ENCODE assay signal across 9 mouse cellular contexts in genomic region chr3:102135389-102136113, GRCm38 (mm10). TPM values are rescaled to one million over a fixed set of nuclear protein-coding genes. Genes with fewer than 3 reads are reported as not detected.
A peak's percentile ranks its signal among the peaks of the same experiment; 100 is the strongest.
DNase-seq lines count a peak whose midpoint lies in the region; ATAC-seq and TF ChIP-seq lines count a peak whose summit lies in the region.
"Had no signal": no experiment of that assay in that cellular context is flagged by ENCODE, and none has a peak within 500 bp of the region (broad histone marks: within the 10 kb centered on the region; RNA-seq: fewer than 3 reads in every experiment).

No protein-coding gene starts in this region.

- no peak for DNase-seq in heart, embryonic 10.5 days (ENCODE audit: low spot score)
- no peak for DNase-seq in heart, adult 2 months
- DNase-seq in lung, embryonic 14.5 days = peak; percentile 74
- no peak for DNase-seq in thymus, postnatal 25 days
- DNase-seq in frontal cortex, postnatal 10 days (ENCODE audit: low spot score in 2 of 2) = no peak
- DNase-seq in gastrocnemius, postnatal 36 days = no peak
- DNase-seq: liver, embryonic 13.5 days had no signal

- no peaks in the 10 kb centered on the region for H3K79me2 ChIP-seq in heart, adult 2 months (replicated peaks; ENCODE audit: control insufficient read depth, insufficient read depth, low read length)
- no peaks in the 10 kb centered on the region for H3K79me2 ChIP-seq in C2C12 (ENCODE audit: control insufficient read depth, insufficient read depth)

- no peak overlapping the region for H3K4me3 ChIP-seq in heart, embryonic 10.5 days
- no peak overlapping the region for H3K4me3 ChIP-seq in heart, adult 2 months
- no peak overlapping the region for H3K4me3 ChIP-seq in C2C12 (ENCODE audit: insufficient read depth, poor library complexity, severe bottlenecking)
- no peak overlapping the region for H3K4me3 ChIP-seq in heart, embryonic 16.5 days (ENCODE audit: low read length)
- no peak overlapping the region for H3K4me3 ChIP-seq in lung, embryonic 14.5 days (ENCODE audit: low read depth, low read length)
- H3K4me3 ChIP-seq: liver, embryonic 13.5 days had no signal

- peak overlapping the region; percentile 48; the same call in 1 of the 2 replicates for H3K27ac ChIP-seq in heart, embryonic 10.5 days
- H3K27ac ChIP-seq in heart, adult 2 months = no peak overlapping the region
- H3K27ac ChIP-seq in heart, embryonic 16.5 days (ENCODE audit: low read length) = no peak overlapping the region; the same call in 1 of the 2 replicates
- peak overlapping the region; percentile 94 for H3K27ac ChIP-seq in lung, embryonic 14.5 days (ENCODE audit: low read depth)
- H3K27ac ChIP-seq: liver, embryonic 13.5 days had no signal

- H3K4me1 ChIP-seq in heart, embryonic 10.5 days = peaks cover 27% of the 10 kb centered on the region
- no peaks in the 10 kb centered on the region; the same call in 1 of the 2 replicates for H3K4me1 ChIP-seq in heart, adult 2 months (ENCODE audit: control insufficient read depth, insufficient read depth, low read length)
- H3K4me1 ChIP-seq in heart, embryonic 16.5 days (ENCODE audit: control insufficient read depth, insufficient read depth, low read length) = peaks cover 3% of the 10 kb centered on the region; the same call in 1 of the 2 replicates
- peaks cover 15% of the 10 kb centered on the region; the same call in 1 of the 2 replicates for H3K4me1 ChIP-seq in lung, embryonic 14.5 days (ENCODE audit: insufficient read depth)

- H3K9ac ChIP-seq in heart, adult 2 months (ENCODE audit: low read depth, low read length) = no peak overlapping the region
- no peak overlapping the region for H3K9ac ChIP-seq in heart, embryonic 16.5 days (ENCODE audit: low read length)
- H3K9ac ChIP-seq in lung, embryonic 14.5 days = no peak overlapping the region
- H3K9ac ChIP-seq: liver, embryonic 13.5 days had no signal

- H3K27me3 ChIP-seq in heart, embryonic 10.5 days (ENCODE audit: insufficient read depth, poor library complexity, severe bottlenecking) = peaks cover 6% of the 10 kb centered on the region; the same call in 1 of the 2 replicates
- no peaks in the 10 kb centered on the region for H3K27me3 ChIP-seq in heart, adult 2 months (ENCODE audit: control insufficient read depth, insufficient read depth, low read length)
- no peaks in the 10 kb centered on the region for H3K27me3 ChIP-seq in C2C12 (ENCODE audit: control insufficient read depth, insufficient read depth, insufficient read length)
- no peaks in the 10 kb centered on the region for H3K27me3 ChIP-seq in heart, embryonic 16.5 days (ENCODE audit: control insufficient read depth, insufficient read depth, low read length)
- no peaks in the 10 kb centered on the region for H3K27me3 ChIP-seq in lung, embryonic 14.5 days (ENCODE audit: insufficient read depth, low read length)

- no peak for TF ChIP-seq POLR2A in heart, adult 2 months (IDR thresholded peaks at IDR 0.05; ENCODE audit: insufficient read depth, low read depth, low read length)

- intact Hi-C loops in heart, adult 2 months (cut with DNase I) = no loop called here
- intact Hi-C loops in gastrocnemius, postnatal 36 days (cut with DNase I) = no loop called here

- no peak overlapping the region for H3ac ChIP-seq in C2C12 (ENCODE audit: control insufficient read depth, insufficient read length, low read depth)

- 22% methylated on average over 10 of the region's 10 CpGs for WGBS in heart, embryonic 10.5 days
- WGBS in heart, adult 2 months = 25% methylated on average over 10 of the region's 10 CpGs
- 27% methylated on average over 10 of the region's 10 CpGs for WGBS in heart, embryonic 16.5 days
- WGBS in lung, embryonic 14.5 days = 18% methylated on average over 10 of the region's 10 CpGs

- no peaks in the 10 kb centered on the region for H3K79me3 ChIP-seq in C2C12 (ENCODE audit: low read depth)

- no peak overlapping the region for H3K4me2 ChIP-seq in heart, embryonic 16.5 days (ENCODE audit: low read depth, low read length)
- H3K4me2 ChIP-seq in lung, embryonic 14.5 days = peak overlapping the region; percentile 15; the same call in 1 of the 2 replicates
- H3K4me2 ChIP-seq: liver, embryonic 13.5 days had no signal

- H3K36me3 ChIP-seq in heart, embryonic 10.5 days = no peaks in the 10 kb centered on the region
- no peaks in the 10 kb centered on the region for H3K36me3 ChIP-seq in heart, adult 2 months (ENCODE audit: control insufficient read depth, insufficient read depth, low read length)
- no peaks in the 10 kb centered on the region for H3K36me3 ChIP-seq in C2C12 (ENCODE audit: control insufficient read depth, insufficient read depth)
- H3K36me3 ChIP-seq in heart, embryonic 16.5 days (ENCODE audit: control insufficient read depth, insufficient read depth) = peaks cover 19% of the 10 kb centered on the region
- no peaks in the 10 kb centered on the region for H3K36me3 ChIP-seq in lung, embryonic 14.5 days (ENCODE audit: insufficient read depth)
- H3K36me3 ChIP-seq: liver, embryonic 13.5 days had no signal

- TF ChIP-seq EP300 in heart, adult 2 months (IDR thresholded peaks at IDR 0.05; ENCODE audit: insufficient read depth, low read depth, low read length) = no peak

- TF ChIP-seq CTCF in heart, adult 2 months (IDR thresholded peaks at IDR 0.05) = no peak
- no peak for TF ChIP-seq CTCF in C2C12 (IDR thresholded peaks at IDR 0.05; ENCODE audit: control insufficient read depth, insufficient read depth, insufficient read length)
- no peak for TF ChIP-seq CTCF in lung, embryonic 14.5 days (IDR thresholded peaks at IDR 0.05; ENCODE audit: low read depth)

- peak; percentile 39; the same call in 1 of the 2 replicates for ATAC-seq in heart, embryonic 16.5 days (replicated peaks; ENCODE audit: extremely low read depth, insufficient read depth, low FRiP score)
- peak; percentile 87 for ATAC-seq in lung, embryonic 14.5 days (ENCODE audit: insufficient read depth)

- H3K9me3 ChIP-seq in heart, embryonic 10.5 days = no peaks in the 10 kb centered on the region
- H3K9me3 ChIP-seq in heart, embryonic 16.5 days (replicated peaks; ENCODE audit: control insufficient read depth, low read length) = no peaks in the 10 kb centered on the region
- no peaks in the 10 kb centered on the region for H3K9me3 ChIP-seq in lung, embryonic 14.5 days (ENCODE audit: low read depth, low read length)
- H3K9me3 ChIP-seq: liver, embryonic 13.5 days had no signal

TF ChIP-seq in C2C12, 6 proteins besides CTCF, POLR2A, EP300 and RAD21:
- TF ChIP-seq CEBPB (IDR thresholded peaks at IDR 0.05; ENCODE audit: low read depth) (peak; percentile 2), MYOD1 (IDR thresholded peaks at IDR 0.05; ENCODE audit: control insufficient read depth, insufficient read length, low read depth) (no peak)

RNA-seq across cellular contexts. Expression of gene Casq2, which starts 49.3 kb away (rescaled TPM):
- polyA plus RNA-seq in heart, embryonic 10.5 days (2016; fragmentation: Nextera tagmentation; extraction: Ambion mirVana) = 5.6 and 19.8 TPM in 2 replicates
- total RNA-seq in heart, adult 2 months (2021) = 100 to 1,000 TPM; 833 to 848 TPM
- 361 and 854 TPM in 2 replicates for polyA plus RNA-seq in heart, adult 2 months (2012; rRNA removed)
- polyA plus RNA-seq in C2C12 (2012; fragmentation: generic; extraction: Trizol) = 0.64 TPM
- polyA plus RNA-seq in heart, embryonic 16.5 days (2015; fragmentation: Nextera tagmentation; extraction: Ambion mirVana) = 635 and 703 TPM in 2 replicates
- polyA plus RNA-seq in lung, embryonic 14.5 days (2014; fragmentation: Nextera tagmentation; extraction: Ambion mirVana) = 0.43 and 3.6 TPM in 2 replicates
- 10 to 100 TPM; 32.1 to 71.4 TPM for total RNA-seq in gastrocnemius, postnatal 36 days (2021)

Comparison
In these comparisons a context has a peak if more than half of its experiments do, and no peak if none do; other contexts are left out.
1. H3K27ac ChIP-seq: peak in heart, embryonic 10.5 days (single experiment) and lung, embryonic 14.5 days (single experiment); none in heart, adult 2 months (single experiment) and heart, embryonic 16.5 days (single experiment).
2. RNA of gene Casq2, which starts 49.3 kb away (polyA plus RNA-seq): 635 to 703 TPM in heart, embryonic 16.5 days and 361 to 854 TPM in heart, adult 2 months; 5.6 to 19.8 TPM in heart, embryonic 10.5 days, 0.64 TPM in C2C12 (single experiment) and 0.43 to 3.6 TPM in lung, embryonic 14.5 days; every median in the first group is over 10 times any median in the second.